Mouse (Mus musculus): ENCODE measurements around the gene Slc30a2. TPM values are rescaled to one million over a fixed set of nuclear protein-coding genes. Genes with fewer than 3 reads are reported as not detected.

Gene Slc30a2
- polyA plus RNA-seq, 1 experiment from 2014 or later = 0.08 TPM

DNA sequence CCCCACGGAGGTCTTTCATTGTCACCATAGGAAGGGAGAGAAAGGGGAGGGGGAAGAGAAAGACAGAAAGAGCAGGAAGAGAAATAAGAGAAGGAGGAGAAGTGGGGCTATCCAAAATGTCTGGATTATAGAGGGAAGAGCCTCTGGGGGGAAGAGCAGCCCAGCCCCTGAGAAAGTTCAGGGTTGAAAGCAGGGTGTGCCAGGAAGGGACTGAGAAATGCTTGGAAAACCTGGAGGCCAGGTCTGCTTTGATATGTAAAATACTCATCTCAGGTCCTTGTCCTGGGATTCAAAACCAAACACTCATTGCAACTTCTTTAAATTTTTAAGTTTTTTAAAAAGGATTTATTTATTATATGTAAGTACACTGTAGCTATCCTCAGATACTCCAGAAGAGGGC, 48.7 kb downstream of the Slc30a2 start:
- Histone ChIP-seq H3K9ac (replicated peaks) (no peak overlapping the region), H3K4me2 (replicated peaks) (no peak overlapping the region), H3K4me3 (no peak overlapping the region), H3K4me1 (peaks cover 7% of the 10 kb centered on the region), H3K36me3 (no peaks in the 10 kb centered on the region), H3K9me3 (no peaks in the 10 kb centered on the region), H3K27me3 (no peaks in the 10 kb centered on the region), H3K27ac (replicated peaks) (no peak overlapping the region)
- no peak for ATAC-seq (ENCODE audit: low FRiP score, low read depth)
- WGBS = 88% methylated on average over 1 of the region's 1 CpGs

DNA sequence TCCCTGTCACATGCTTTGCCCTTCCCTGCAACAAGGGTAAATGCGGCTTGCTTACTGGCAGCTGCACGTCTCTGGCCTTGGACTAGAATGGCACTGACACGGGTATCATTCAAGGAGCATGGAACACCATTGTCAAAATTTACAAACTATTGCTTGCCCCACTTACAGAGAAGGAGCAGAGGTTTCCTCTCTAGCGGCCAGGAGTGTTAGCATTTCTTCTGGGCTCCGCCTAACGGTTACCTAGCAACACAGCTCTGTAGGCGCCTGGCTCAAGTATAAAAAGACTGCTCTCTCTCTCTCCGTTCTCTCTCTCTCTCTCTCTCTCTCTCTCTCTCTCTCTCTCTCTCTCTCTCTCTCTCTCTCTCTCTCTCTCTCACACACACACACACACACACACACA, 49.6 kb downstream of the Slc30a2 start:
- ATAC-seq (ENCODE audit: low FRiP score, low read depth) = no peak
- 14% methylated on average over 8 of the region's 8 CpGs for WGBS
- Histone ChIP-seq H3K27me3 (no peaks in the 10 kb centered on the region), H3K4me3 (no peak overlapping the region), H3K36me3 (no peaks in the 10 kb centered on the region), H3K4me2 (replicated peaks) (0 out of 2 replicates have a peak overlapping the region, but pooled peaks have one; percentile 0), H3K4me1 (peaks cover 15% of the 10 kb centered on the region), H3K27ac (replicated peaks) (no peak overlapping the region), H3K9me3 (no peaks in the 10 kb centered on the region), H3K9ac (replicated peaks) (no peak overlapping the region)

DNA sequence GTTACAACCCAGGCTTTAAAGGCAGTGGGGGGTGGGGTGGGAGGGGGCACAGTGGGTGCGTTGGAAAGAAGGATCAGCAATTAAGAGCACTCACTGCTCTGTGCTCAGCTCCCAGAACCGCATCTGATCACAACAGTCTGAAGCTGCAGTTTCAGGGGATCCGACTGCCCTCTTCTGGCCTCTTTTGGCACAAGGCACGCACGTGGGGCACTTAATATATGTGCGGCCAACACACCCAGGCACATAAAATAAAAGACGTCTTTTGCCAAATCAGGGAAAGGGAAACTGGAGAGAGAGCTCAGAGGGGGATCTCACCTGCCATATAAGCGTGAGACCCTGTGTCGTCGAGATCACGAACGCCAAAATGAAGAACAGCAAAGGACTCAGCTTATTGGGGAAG, 50.0 kb downstream of the Slc30a2 start:
- H3K27ac ChIP-seq (replicated peaks) = no peak overlapping the region
- H3K4me1 ChIP-seq = peaks cover 18% of the 10 kb centered on the region
- H3K36me3 ChIP-seq = no peaks in the 10 kb centered on the region
- H3K27me3 ChIP-seq = no peaks in the 10 kb centered on the region
- 29% methylated on average over 12 of the region's 12 CpGs for WGBS
- H3K9me3 ChIP-seq = no peaks in the 10 kb centered on the region
- no peak overlapping the region for H3K9ac ChIP-seq (replicated peaks)
- ATAC-seq (ENCODE audit: low FRiP score, low read depth) = no peak
- no peak overlapping the region for H3K4me2 ChIP-seq (replicated peaks)
- no peak overlapping the region for H3K4me3 ChIP-seq

DNA sequence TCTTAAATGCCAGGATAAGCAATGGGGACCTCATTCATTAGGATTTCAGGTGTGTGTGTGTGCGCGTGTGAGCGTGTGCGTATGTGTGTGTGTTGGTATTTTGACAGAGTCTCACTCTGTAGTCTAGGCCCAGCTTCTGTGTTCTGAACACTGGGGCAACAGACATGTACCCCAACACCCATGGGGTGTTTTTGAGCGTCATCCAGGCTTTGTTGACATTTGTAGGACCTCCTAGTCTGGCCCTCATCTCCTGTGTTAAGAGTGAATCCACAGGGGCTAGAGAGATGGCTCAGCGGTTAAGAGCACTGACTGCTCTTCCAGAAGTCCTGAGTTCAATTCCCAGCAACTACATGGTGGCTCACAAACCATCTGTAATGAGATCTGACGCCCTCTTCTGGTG, 52.2 kb downstream of the Slc30a2 start:
- no peak for ATAC-seq (ENCODE audit: low FRiP score, low read depth)
- H3K4me2 ChIP-seq (replicated peaks) = no peak overlapping the region
- no peaks in the 10 kb centered on the region for H3K36me3 ChIP-seq
- H3K4me1 ChIP-seq = peaks cover 20% of the 10 kb centered on the region
- H3K4me3 ChIP-seq = no peak overlapping the region
- peaks cover 3% of the 10 kb centered on the region; the same call in 1 of the 2 replicates for H3K27me3 ChIP-seq
- H3K27ac ChIP-seq (replicated peaks) = no peak overlapping the region
- 95% methylated on average over 7 of the region's 7 CpGs for WGBS
- no peaks in the 10 kb centered on the region for H3K9me3 ChIP-seq
- no peak overlapping the region for H3K9ac ChIP-seq (replicated peaks)

DNA sequence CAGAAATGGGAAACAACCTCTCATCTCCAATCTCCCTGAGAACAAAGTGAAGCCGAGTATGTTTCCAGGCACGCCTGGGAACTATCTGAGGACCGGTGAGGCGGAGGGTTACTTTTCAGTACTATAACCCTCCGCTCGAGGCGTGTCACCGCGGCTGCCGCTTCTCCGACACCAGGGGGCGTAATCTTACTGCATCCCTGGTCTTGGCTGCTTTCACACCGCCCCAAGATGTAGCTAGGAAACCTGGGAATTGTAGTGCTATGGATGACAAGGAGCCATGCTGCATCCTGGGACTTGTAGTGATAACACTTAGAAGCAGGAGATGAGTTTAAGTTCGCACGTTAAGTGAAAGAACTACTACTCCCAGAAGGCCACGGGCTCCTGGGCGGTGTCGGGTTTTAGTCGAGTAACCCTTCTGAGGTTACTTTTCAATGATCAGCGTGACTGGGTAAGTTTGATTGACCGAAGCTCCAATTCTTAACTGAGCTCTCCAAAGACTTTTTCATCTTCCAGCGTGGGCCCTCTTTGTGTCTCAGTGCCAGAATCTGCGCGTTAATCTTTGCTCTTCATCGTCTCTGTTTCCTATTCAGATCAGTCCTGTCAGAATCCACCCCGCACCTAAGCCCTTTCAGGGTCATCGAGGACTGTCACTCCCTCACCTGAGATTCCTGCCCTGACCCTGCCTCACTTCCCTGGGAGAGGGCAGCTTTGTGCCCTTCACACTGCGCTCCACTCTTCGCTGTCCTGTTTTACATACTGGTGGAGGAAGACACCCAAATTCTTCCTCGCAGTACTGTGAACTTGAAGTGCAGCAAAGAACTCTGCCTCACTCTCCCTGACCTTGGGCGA, 53.2 kb downstream of the Slc30a2 start, which contains the start of gene Pafah2:
Gene Pafah2 (plus strand): TSS at position 344 of the 849 bp plus-strand sequence.
- Histone ChIP-seq H3K9me3 (no peaks in the 10 kb centered on the region), H3K27ac (replicated peaks) (peak within 1 kb of the TSS; percentile 68), H3K4me1 (peaks cover 28% of the 10 kb centered on the region), H3K27me3 (peaks cover 3% of the 10 kb centered on the region; the same call in 1 of the 2 replicates), H3K4me2 (replicated peaks) (peak within 1 kb of the TSS; percentile 84), H3K4me3 (peak within 1 kb of the TSS; percentile 52), H3K9ac (replicated peaks) (peak within 1 kb of the TSS; percentile 68), H3K36me3 (no peaks in the 10 kb centered on the region)
- peak; percentile 98 for ATAC-seq (ENCODE audit: low FRiP score, low read depth)
- 1% methylated on average over 31 of the region's 31 CpGs for WGBS

DNA sequence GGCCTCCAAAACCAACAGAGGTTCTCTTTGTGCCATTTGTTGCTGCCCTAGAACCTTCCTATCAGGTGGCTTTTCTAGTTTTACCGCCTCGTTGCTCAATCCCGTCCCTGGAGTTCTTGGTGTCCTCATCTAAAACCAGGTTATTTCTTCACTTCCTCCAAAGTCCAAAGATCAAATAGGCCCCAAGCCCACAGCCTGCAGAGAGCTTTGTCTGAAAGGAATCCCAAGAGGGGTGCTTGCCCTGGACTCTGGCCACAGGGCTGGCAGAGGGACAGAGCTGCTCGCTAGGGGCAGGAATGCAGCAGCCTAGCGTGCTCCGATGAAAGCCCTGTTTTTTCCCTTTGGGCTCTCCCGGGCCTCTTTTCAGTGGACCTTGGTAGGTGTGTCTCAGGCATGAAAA, 54.1 kb downstream of the Slc30a2 start:
- no peaks in the 10 kb centered on the region for H3K9me3 ChIP-seq
- peak overlapping the region; percentile 68; the same call in 1 of the 2 replicates for H3K9ac ChIP-seq (replicated peaks)
- peaks cover 38% of the 10 kb centered on the region for H3K4me1 ChIP-seq
- no peaks in the 10 kb centered on the region for H3K36me3 ChIP-seq
- peak overlapping the region; percentile 84 for H3K4me2 ChIP-seq (replicated peaks)
- no peak for ATAC-seq (ENCODE audit: low FRiP score, low read depth)
- peak overlapping the region; percentile 52; the same call in 1 of the 2 replicates for H3K4me3 ChIP-seq
- H3K27ac ChIP-seq (replicated peaks) = no peak overlapping the region
- H3K27me3 ChIP-seq = peaks cover 3% of the 10 kb centered on the region; the same call in 1 of the 2 replicates
- WGBS = 25% methylated on average over 7 of the region's 7 CpGs

DNA sequence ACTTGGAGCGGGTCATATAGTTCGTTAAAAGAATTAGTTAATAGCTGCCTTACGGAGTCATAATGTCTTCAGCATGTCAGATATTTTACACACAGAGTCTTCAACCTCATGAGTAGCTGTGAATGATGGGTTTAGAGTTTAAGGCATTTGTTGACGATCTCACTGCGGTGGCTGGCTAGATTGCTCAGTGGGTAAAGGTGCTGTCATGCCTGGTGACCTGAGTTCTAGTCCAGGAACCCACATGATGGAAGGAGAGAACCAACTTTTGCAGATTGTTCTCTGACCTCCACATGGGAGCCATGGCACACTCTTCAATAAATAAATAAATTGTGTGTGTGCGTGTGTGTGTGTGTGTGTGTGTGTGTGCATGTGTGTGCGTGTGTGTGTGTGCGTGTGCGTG, 54.8 kb downstream of the Slc30a2 start:
- H3K9ac ChIP-seq (replicated peaks) = no peak overlapping the region
- peaks cover 3% of the 10 kb centered on the region; the same call in 1 of the 2 replicates for H3K27me3 ChIP-seq
- WGBS = 89% methylated on average over 9 of the region's 9 CpGs
- no peak overlapping the region for H3K4me3 ChIP-seq
- H3K4me1 ChIP-seq = peaks cover 34% of the 10 kb centered on the region
- no peak for ATAC-seq (ENCODE audit: low FRiP score, low read depth)
- H3K36me3 ChIP-seq = no peaks in the 10 kb centered on the region
- no peak overlapping the region for H3K27ac ChIP-seq (replicated peaks)
- no peaks in the 10 kb centered on the region for H3K9me3 ChIP-seq
- no peak overlapping the region for H3K4me2 ChIP-seq (replicated peaks)

DNA sequence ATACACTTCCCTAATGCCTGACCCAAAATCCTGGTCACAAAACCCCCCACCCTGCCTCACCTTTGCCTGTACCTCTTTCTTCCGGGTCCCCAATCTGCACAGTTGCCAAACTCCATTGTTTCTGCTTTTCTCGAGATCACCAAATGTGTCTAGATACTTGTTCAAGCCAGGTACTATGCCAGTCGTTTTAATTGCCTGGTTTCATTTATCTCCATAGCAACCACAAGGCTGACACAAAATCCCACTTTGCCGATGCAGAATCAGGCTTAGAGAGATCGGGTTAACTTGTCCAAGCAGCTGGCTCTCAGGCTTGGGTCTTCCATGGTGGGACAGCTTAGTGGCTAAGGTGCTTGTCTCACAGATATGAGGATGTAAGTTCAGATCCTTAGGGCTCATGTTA, 57.2 kb downstream of the Slc30a2 start:
- 29% methylated on average over 5 of the region's 5 CpGs for WGBS
- Histone ChIP-seq H3K9me3 (no peaks in the 10 kb centered on the region), H3K4me3 (no peak overlapping the region), H3K27ac (replicated peaks) (no peak overlapping the region), H3K36me3 (no peaks in the 10 kb centered on the region), H3K4me2 (replicated peaks) (no peak overlapping the region), H3K9ac (replicated peaks) (no peak overlapping the region), H3K4me1 (peaks cover 40% of the 10 kb centered on the region), H3K27me3 (peaks cover 3% of the 10 kb centered on the region; the same call in 1 of the 2 replicates)
- no peak for ATAC-seq (ENCODE audit: low FRiP score, low read depth)

DNA sequence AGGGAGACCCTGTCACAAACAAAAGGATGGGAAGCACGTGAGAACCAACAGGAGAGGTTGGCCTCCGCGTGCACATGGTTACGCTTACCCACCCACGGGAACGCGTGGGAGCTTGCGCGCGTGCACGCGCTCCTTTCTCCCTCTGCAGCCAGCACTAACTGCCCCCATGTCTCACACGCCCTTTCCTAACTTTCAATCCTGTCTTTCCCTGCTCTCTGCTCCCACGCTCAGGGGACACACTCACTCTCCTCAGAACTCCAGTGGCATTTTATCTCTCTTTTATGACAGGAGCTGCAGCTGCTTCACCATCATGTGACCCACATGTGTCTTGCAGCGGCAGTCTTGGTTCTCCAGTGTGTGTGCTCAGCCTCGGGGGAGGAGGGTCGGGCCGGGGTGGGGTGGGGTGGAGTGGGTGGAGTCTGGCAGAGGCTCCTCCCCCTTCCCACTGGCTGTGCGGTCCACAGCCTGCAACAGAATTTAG, 58.2 kb downstream of the Slc30a2 start:
- Histone ChIP-seq H3K4me1 (peaks cover 40% of the 10 kb centered on the region), H3K9ac (replicated peaks) (peak overlapping the region; percentile 55), H3K9me3 (no peaks in the 10 kb centered on the region), H3K4me2 (replicated peaks) (peak overlapping the region; percentile 61), H3K36me3 (no peaks in the 10 kb centered on the region), H3K27ac (replicated peaks) (peak overlapping the region; percentile 60; the same call in 1 of the 2 replicates), H3K4me3 (peak overlapping the region; percentile 36), H3K27me3 (peaks cover 3% of the 10 kb centered on the region; the same call in 1 of the 2 replicates)
- 8% methylated on average over 19 of the region's 19 CpGs for WGBS
- peak; percentile 81 for ATAC-seq (ENCODE audit: low FRiP score, low read depth)

DNA sequence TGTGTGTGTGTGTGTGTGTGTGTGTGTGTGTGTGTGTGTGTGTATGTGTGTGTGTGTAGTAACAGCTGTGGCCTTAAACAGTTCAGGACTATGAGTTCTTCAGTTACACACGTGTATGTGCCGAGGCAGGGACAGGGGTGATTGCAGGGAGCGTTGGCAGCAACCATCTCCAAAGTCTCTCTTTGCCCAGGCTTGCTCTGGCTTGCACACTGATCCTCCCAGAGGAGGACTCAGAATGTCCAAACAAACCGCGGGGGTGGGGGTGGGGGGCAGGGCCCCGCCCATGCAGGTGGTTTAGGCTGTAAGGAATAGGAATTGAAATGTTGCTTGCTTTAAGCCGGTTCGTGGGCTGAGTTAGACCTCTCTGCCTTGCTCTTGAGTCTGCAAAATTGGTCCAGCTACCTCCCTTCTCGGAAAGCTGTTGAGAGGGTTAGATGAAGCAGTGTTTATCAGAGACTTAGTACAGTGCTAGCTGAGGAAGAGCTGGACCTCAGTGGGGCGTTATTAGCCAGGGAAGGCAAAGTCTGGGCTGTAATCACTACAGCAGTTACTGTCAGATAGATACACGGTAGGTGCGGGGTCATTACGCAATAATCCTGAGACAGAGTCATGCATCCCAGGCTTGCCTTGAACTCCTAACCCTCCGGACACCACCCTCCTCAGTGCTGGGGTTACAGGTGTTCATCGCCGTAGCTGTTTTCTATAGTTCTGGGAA, 59.0 kb downstream of the Slc30a2 start:
- ATAC-seq (ENCODE audit: low FRiP score, low read depth) = no peak
- no peak overlapping the region; the same call in 1 of the 2 replicates for H3K9ac ChIP-seq (replicated peaks)

DNA sequence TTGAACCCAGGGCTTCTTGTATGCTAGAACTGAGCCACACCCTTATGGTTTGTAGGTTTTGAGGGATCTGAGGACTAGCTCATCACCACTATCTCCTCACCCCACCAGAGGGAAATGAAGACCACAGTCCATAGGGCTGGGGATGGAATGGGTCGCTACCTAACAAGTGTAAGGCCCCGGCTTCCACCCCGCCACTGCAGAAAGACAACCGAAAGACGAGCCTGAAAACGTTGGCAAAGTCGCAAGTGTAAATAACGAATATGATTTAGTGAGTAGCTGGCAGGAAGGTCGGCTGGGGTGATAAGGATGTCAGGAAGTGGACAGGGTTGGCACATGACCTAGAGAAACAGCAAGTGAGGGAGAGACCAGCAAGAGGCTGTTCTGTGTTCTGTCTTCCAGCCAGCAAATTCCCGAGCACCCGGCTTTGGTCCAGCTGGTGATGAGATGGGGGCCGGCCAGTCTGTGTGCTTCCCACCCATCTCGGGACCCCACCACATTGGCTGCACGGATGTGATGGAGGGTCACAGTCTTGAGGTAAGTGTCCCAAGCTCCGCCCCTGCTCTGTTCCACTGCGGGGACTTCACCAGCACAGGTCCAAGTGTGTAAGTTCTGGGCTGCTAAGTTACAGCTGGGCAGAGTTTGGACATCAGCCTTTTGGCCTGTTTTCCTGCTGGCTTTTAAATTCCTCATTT, 59.7 kb downstream of the Slc30a2 start:
- Histone ChIP-seq H3K27me3 (peaks cover 3% of the 10 kb centered on the region; the same call in 1 of the 2 replicates), H3K4me2 (replicated peaks) (no peak overlapping the region), H3K9me3 (no peaks in the 10 kb centered on the region), H3K9ac (replicated peaks) (no peak overlapping the region), H3K4me3 (no peak overlapping the region), H3K27ac (replicated peaks) (no peak overlapping the region), H3K4me1 (peaks cover 30% of the 10 kb centered on the region), H3K36me3 (no peaks in the 10 kb centered on the region)
- 84% methylated on average over 16 of the region's 16 CpGs for WGBS
- no peak for ATAC-seq (ENCODE audit: low FRiP score, low read depth)

More for the DNA sequence above, 59.0 kb downstream of the Slc30a2 start:
- Histone ChIP-seq H3K9me3 (no peaks in the 10 kb centered on the region), H3K4me2 (replicated peaks) (peak overlapping the region; percentile 61), H3K36me3 (no peaks in the 10 kb centered on the region), H3K4me1 (peaks cover 34% of the 10 kb centered on the region), H3K27ac (replicated peaks) (no peak overlapping the region), H3K4me3 (no peak overlapping the region), H3K27me3 (peaks cover 3% of the 10 kb centered on the region; the same call in 1 of the 2 replicates)
- 72% methylated on average over 16 of the region's 16 CpGs for WGBS

Data from midbrain, embryonic 12.5 days (tissue).